Mouse (Mus musculus): ENCODE data around the gene Slc25a41. TPM values are rescaled to one million over a fixed set of nuclear protein-coding genes. Genes with fewer than 3 reads are reported as not detected.

The Slc25a41 gene
- polyA plus RNA-seq, 1 experiment = not detected

GRCm38 (mm10) chr17:56997029-56997667 lies 44.3 kb downstream of the Slc25a41 start, which contains the start of gene Alkbh7:
TSS of gene Alkbh7 (plus strand) at chr17:56997339.
- H3K4me1 ChIP-seq (ENCODE audit: control insufficient read depth, insufficient read depth, low read length) = no peaks in the 10 kb centered on the region; the same call in 1 of the 2 replicates
- peak within 1 kb of the TSS; percentile 87 for H3K4me3 ChIP-seq (replicated peaks; ENCODE audit: control insufficient read depth, low read depth, low read length)
- TF ChIP-seq POLR2A (IDR thresholded peaks at IDR 0.05; ENCODE audit: borderline replicate concordance, control insufficient read depth, low read depth, low read length) (peak; percentile 59; the same call in 1 of the 2 replicates), CTCF (IDR thresholded peaks at IDR 0.05; ENCODE audit: control insufficient read depth, insufficient read depth, low read length) (peak; percentile 88)
- WGBS = under 1% methylated on average over 38 of the region's 38 CpGs
- peak within 1 kb of the TSS; percentile 23; the same call in 1 of the 2 replicates for H3K27ac ChIP-seq (ENCODE audit: control insufficient read depth, insufficient read depth, low read depth, low read length, poor library complexity)

- H3K4me3 ChIP-seq (replicated peaks; ENCODE audit: control insufficient read depth, low read depth, low read length) = no peak overlapping the region
- WGBS = 71% methylated on average over 2 of the region's 2 CpGs
These were observed 44.9 kb downstream of the Slc25a41 start for GRCm38 (mm10) chr17:56996506-56996905.

GRCm38 (mm10) chr17:56995046-56995445 lies 46.4 kb downstream of the Slc25a41 start:
- TF ChIP-seq POLR2A (IDR thresholded peaks at IDR 0.05; ENCODE audit: borderline replicate concordance, control insufficient read depth, low read depth, low read length) = no peak
- TF ChIP-seq CTCF (IDR thresholded peaks at IDR 0.05; ENCODE audit: control insufficient read depth, insufficient read depth, low read length) = no peak
- WGBS = 89% methylated on average over 8 of the region's 8 CpGs
- Histone ChIP-seq H3K4me3 (replicated peaks; ENCODE audit: control insufficient read depth, low read depth, low read length) (no peak overlapping the region), H3K4me1 (ENCODE audit: control insufficient read depth, insufficient read depth, low read length) (no peaks in the 10 kb centered on the region; the same call in 1 of the 2 replicates), H3K27ac (ENCODE audit: control insufficient read depth, insufficient read depth, low read depth, low read length, poor library complexity) (no peak overlapping the region)

More at GRCm38 (mm10) chr17:56996506-56996905, 44.9 kb downstream of the Slc25a41 start:
- no peak overlapping the region for H3K27ac ChIP-seq (ENCODE audit: control insufficient read depth, insufficient read depth, low read depth, low read length, poor library complexity)
- TF ChIP-seq POLR2A (IDR thresholded peaks at IDR 0.05; ENCODE audit: borderline replicate concordance, control insufficient read depth, low read depth, low read length) = no peak
- TF ChIP-seq CTCF (IDR thresholded peaks at IDR 0.05; ENCODE audit: control insufficient read depth, insufficient read depth, low read length) = no peak
- no peaks in the 10 kb centered on the region; the same call in 1 of the 2 replicates for H3K4me1 ChIP-seq (ENCODE audit: control insufficient read depth, insufficient read depth, low read length)

GRCm38 (mm10) chr17:56990966-56991365 lies 50.5 kb downstream of the Slc25a41 start:
- Histone ChIP-seq H3K4me1 (ENCODE audit: control insufficient read depth, insufficient read depth, low read length) (no peaks in the 10 kb centered on the region; the same call in 1 of the 2 replicates), H3K27ac (ENCODE audit: control insufficient read depth, insufficient read depth, low read depth, low read length, poor library complexity) (no peak overlapping the region), H3K4me3 (replicated peaks; ENCODE audit: control insufficient read depth, low read depth, low read length) (peak overlapping the region; percentile 31)
- WGBS = 77% methylated on average over 2 of the region's 2 CpGs
- no peak for TF ChIP-seq CTCF (IDR thresholded peaks at IDR 0.05; ENCODE audit: control insufficient read depth, insufficient read depth, low read length)
- no peak for TF ChIP-seq POLR2A (IDR thresholded peaks at IDR 0.05; ENCODE audit: borderline replicate concordance, control insufficient read depth, low read depth, low read length)

GRCm38 (mm10) chr17:56990115-56990746 lies 51.2 kb downstream of the Slc25a41 start, which contains the start of gene Clpp:
TSS of gene Clpp (plus strand) at chr17:56990305.
- Histone ChIP-seq H3K4me3 (replicated peaks; ENCODE audit: control insufficient read depth, low read depth, low read length) (peak within 1 kb of the TSS; percentile 72), H3K4me1 (ENCODE audit: control insufficient read depth, insufficient read depth, low read length) (no peaks in the 10 kb centered on the region; the same call in 1 of the 2 replicates), H3K27ac (ENCODE audit: control insufficient read depth, insufficient read depth, low read depth, low read length, poor library complexity) (peak within 1 kb of the TSS; percentile 62)
- WGBS = under 1% methylated on average over 52 of the region's 52 CpGs
- peak; percentile 85 for TF ChIP-seq POLR2A (IDR thresholded peaks at IDR 0.05; ENCODE audit: borderline replicate concordance, control insufficient read depth, low read depth, low read length)
- TF ChIP-seq CTCF (IDR thresholded peaks at IDR 0.05; ENCODE audit: control insufficient read depth, insufficient read depth, low read length) = peak; percentile 14; the same call in 1 of the 2 replicates

- H3K27ac ChIP-seq (ENCODE audit: control insufficient read depth, insufficient read depth, low read depth, low read length, poor library complexity) = peak overlapping the region; percentile 62
- H3K4me1 ChIP-seq (ENCODE audit: control insufficient read depth, insufficient read depth, low read length) = no peaks in the 10 kb centered on the region; the same call in 1 of the 2 replicates
- H3K4me3 ChIP-seq (replicated peaks; ENCODE audit: control insufficient read depth, low read depth, low read length) = peak overlapping the region; percentile 72
- under 1% methylated on average over 25 of the region's 25 CpGs for WGBS
- TF ChIP-seq CTCF (IDR thresholded peaks at IDR 0.05; ENCODE audit: control insufficient read depth, insufficient read depth, low read length) = no peak
- no peak for TF ChIP-seq POLR2A (IDR thresholded peaks at IDR 0.05; ENCODE audit: borderline replicate concordance, control insufficient read depth, low read depth, low read length)
These were observed 51.9 kb downstream of the Slc25a41 start for GRCm38 (mm10) chr17:56989467-56990114.

GRCm38 (mm10) chr17:56988921-56989430 lies 52.5 kb downstream of the Slc25a41 start:
- Histone ChIP-seq H3K4me1 (ENCODE audit: control insufficient read depth, insufficient read depth, low read length) (no peaks in the 10 kb centered on the region; the same call in 1 of the 2 replicates), H3K4me3 (replicated peaks; ENCODE audit: control insufficient read depth, low read depth, low read length) (no peak overlapping the region), H3K27ac (ENCODE audit: control insufficient read depth, insufficient read depth, low read depth, low read length, poor library complexity) (no peak overlapping the region)
- WGBS = 52% methylated on average over 7 of the region's 7 CpGs
- TF ChIP-seq POLR2A (IDR thresholded peaks at IDR 0.05; ENCODE audit: borderline replicate concordance, control insufficient read depth, low read depth, low read length) (no peak), CTCF (IDR thresholded peaks at IDR 0.05; ENCODE audit: control insufficient read depth, insufficient read depth, low read length) (no peak)
